Mouse (Mus musculus) hindbrain, embryonic 11.5 days (tissue): ENCODE measurements around the gene Tnfsf12. TPM values are rescaled to one million over a fixed set of nuclear protein-coding genes. Genes with fewer than 3 reads are reported as not detected.

Source experiments
- ATAC-seq: fragments of 200-750 bp; cut with Nextera tagmentation; 2 replicates; pipeline ENCODE4 v1.8.0; 2017; ENCODE audit warnings: mild to moderate bottlenecking, moderate TSS enrichment, moderate library complexity; ENCODE audit not compliant: low FRiP score
- DNase-seq: peaks from one replicate; pipeline ENCODE4 v3.0.0-alpha.2; 2015; ENCODE audit warnings: low spot score
- H3K27ac ChIP-seq: fragments of 300-500 bp; sonication (generic); 2 replicates; pipeline ENCODE4 v1.5.1; 2014; ENCODE audit warnings: mild to moderate bottlenecking, low read depth, low read length
- H3K27me3 ChIP-seq: fragments of 300-500 bp; sonication (generic); 2 replicates; pipeline ENCODE4 v1.6.1; 2014; ENCODE audit warnings: mild to moderate bottlenecking, low read length, moderate library complexity, mixed read lengths; ENCODE audit not compliant: control insufficient read depth, insufficient read depth
- H3K36me3 ChIP-seq: fragments of 300-500 bp; sonication (generic); 2 replicates; pipeline ENCODE4 v1.6.1; 2014; ENCODE audit warnings: mild to moderate bottlenecking, low read length, moderate library complexity, mixed read lengths; ENCODE audit not compliant: control insufficient read depth, insufficient read depth
- H3K4me1 ChIP-seq: fragments of 300-500 bp; sonication (generic); replicated peaks from 2 replicates; pipeline ENCODE4 v1.6.1; 2014; ENCODE audit warnings: low read length, mixed read lengths; ENCODE audit not compliant: control insufficient read depth, insufficient read depth
- H3K4me2 ChIP-seq: fragments of 300-500 bp; sonication (generic); replicated peaks from 2 replicates; pipeline ENCODE4 v1.6.1; 2014; ENCODE audit warnings: mild to moderate bottlenecking, low read depth, low read length
- H3K4me3 ChIP-seq: fragments of 300-500 bp; sonication (generic); 2 replicates; pipeline ENCODE4 v1.5.1; 2014; ENCODE audit warnings: low read depth, low read length
- H3K9ac ChIP-seq: fragments of 300-500 bp; sonication (generic); 2 replicates; pipeline ENCODE4 v1.6.1; 2014; ENCODE audit warnings: low read depth, low read length
- H3K9me3 ChIP-seq: fragments of 300-500 bp; sonication (generic); 2 replicates; pipeline ENCODE4 v1.6.1; 2016; ENCODE audit warnings: low read length; ENCODE audit not compliant: control insufficient read depth
- WGBS: fragments of 180-500 bp; shearing (Covaris S2); extraction: QIAGEN DNeasy Blood & Tissue Kit; methylation state at CpG from one replicate; pipeline ENCODE4 v1.1.7; 2014; 5-methylcytosine and 5-hydroxymethylcytosine counted together
- polyA plus RNA-seq: library from polyadenylated mRNA; unstranded; fragments of >200 nt; fragmentation: Nextera tagmentation; extraction: Ambion mirVana; gene quantifications from 2 replicates; pipeline ENCODE4 v1.2.1, GENCODE M21; 2014

Gene Tnfsf12
- polyA plus RNA-seq, 1 experiment from 2014 or later = 4.0 TPM

DNA sequence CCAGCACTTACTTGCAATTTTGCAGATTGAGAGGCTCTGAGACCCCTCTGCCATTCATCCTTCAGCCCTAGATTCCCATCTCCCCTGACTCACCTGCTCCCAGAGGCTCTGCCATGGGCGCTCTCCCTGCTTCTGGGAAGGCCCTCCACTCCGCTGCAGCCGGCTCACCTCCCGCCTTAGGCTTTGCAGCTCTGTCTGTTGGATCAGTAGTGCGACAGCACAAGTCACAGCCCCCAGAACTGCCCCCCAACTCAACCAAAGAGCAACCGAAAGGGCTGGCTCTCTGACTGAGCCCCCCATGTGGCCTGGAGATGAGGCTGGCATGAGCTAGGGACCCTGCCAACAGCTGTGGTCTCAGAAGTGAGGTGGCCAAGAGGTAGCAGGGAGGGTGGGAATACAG is 10.7 kb downstream of the Tnfsf12 start:
- Histone ChIP-seq H3K36me3 (no peaks in the 10 kb centered on the region), H3K27ac (no peak overlapping the region), H3K9ac (no peak overlapping the region), H3K27me3 (no peaks in the 10 kb centered on the region), H3K4me2 (no peak overlapping the region), H3K4me3 (no peak overlapping the region), H3K9me3 (no peaks in the 10 kb centered on the region), H3K4me1 (peaks cover 5% of the 10 kb centered on the region; the same call in 1 of the 2 replicates)
- WGBS = 78% methylated on average over 6 of the region's 6 CpGs
- DNase-seq (no peak), ATAC-seq (no peak)

DNA sequence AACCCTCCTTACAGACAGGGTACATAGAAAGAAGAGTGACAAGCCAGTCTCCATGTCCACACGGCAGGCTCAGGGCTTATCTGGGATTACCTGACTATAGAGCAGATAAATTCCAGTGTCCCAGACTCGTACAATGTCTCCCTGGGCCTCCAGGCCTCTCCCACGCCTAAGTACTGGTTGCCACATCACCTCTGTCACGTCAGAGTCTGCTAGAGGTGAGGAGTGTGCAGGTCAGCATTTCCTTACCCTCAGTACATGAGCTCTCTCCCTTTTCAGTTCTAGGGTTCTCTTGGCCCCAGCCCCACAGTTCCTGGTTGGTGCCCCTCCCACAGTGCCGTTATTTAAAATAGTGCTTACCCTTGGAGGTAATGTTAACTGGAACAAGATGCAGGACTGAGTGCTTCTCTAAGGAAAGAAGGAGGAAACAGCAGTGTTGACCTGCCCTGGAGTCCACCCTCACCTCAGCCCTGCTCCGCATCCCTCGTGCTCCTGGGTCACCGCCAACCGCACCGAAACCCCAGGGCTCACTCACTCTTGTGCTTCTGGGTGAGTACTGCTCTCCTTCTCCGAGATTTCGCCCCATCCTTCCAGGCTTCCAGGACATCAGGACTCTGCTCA is 11.4 kb downstream of the Tnfsf12 start:
- H3K4me1 ChIP-seq = peaks cover 5% of the 10 kb centered on the region; the same call in 1 of the 2 replicates
- 89% methylated on average over 12 of the region's 12 CpGs for WGBS
- H3K9ac ChIP-seq = no peak overlapping the region; the same call in 1 of the 2 replicates
- DNase-seq = no peak
- H3K27me3 ChIP-seq = no peaks in the 10 kb centered on the region
- H3K27ac ChIP-seq = no peak overlapping the region
- no peaks in the 10 kb centered on the region for H3K9me3 ChIP-seq
- H3K36me3 ChIP-seq = no peaks in the 10 kb centered on the region
- no peak overlapping the region for H3K4me3 ChIP-seq
- ATAC-seq = no peak
- no peak overlapping the region for H3K4me2 ChIP-seq

DNA sequence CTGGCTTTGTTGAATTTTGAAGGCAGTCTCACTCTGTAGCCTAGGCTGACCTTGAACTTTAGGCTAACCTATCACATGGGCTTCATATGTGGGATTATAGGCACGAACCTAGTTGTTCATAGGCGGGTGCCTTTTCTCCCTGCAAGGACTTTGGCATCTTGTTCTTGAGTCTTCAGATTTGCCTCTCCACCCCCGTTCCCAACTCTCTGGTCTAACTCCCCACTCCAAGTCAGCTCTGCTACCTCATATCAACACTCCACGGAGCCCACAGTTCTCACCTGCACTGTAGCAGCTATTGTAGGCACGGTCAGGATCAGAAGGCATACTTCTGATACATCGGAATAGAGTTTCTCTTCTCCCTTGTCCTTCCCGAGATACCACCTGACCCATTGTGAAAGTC is 12.1 kb downstream of the Tnfsf12 start:
- H3K4me1 ChIP-seq = peaks cover 5% of the 10 kb centered on the region; the same call in 1 of the 2 replicates
- WGBS = 79% methylated on average over 7 of the region's 7 CpGs
- H3K4me2 ChIP-seq = no peak overlapping the region
- no peaks in the 10 kb centered on the region for H3K9me3 ChIP-seq
- H3K36me3 ChIP-seq = no peaks in the 10 kb centered on the region
- no peak overlapping the region for H3K4me3 ChIP-seq
- DNase-seq (no peak), ATAC-seq (no peak)
- no peak overlapping the region; the same call in 1 of the 2 replicates for H3K9ac ChIP-seq
- no peak overlapping the region for H3K27ac ChIP-seq
- H3K27me3 ChIP-seq = no peaks in the 10 kb centered on the region

DNA sequence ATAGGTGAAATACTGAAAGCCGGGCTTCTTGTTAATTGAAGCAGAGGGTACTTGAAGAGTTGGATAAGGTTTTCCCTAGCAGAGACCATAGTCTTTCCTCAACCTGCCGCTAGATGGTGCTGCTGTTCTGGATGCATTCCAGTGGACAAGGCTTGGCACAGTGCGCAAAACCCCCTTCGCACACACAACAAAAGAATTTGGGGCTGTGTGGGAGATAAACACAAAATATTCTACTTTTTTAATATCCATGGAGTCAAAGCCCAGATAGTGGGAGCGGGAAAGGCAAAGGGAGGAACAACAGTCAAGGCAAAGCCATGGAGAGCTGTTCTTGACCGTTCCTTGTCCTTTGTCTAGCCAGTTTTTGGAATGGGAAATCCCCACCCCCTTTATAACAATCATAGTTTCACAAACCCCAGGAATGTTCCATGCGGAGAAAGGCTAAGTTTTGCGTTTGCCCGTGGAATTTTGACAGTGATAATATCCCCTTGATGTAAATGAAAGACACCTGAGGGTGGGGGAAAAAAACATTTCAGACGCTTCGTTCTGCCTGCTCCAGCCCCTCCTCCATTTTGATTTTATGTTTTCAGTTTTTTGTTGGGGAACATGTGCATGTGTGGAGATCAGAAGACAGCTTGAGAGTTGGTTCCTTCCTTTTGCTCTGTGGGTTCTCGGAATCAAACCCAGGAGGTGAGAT is 12.7 kb downstream of the Tnfsf12 start:
- 24% methylated on average over 12 of the region's 12 CpGs for WGBS

DNA sequence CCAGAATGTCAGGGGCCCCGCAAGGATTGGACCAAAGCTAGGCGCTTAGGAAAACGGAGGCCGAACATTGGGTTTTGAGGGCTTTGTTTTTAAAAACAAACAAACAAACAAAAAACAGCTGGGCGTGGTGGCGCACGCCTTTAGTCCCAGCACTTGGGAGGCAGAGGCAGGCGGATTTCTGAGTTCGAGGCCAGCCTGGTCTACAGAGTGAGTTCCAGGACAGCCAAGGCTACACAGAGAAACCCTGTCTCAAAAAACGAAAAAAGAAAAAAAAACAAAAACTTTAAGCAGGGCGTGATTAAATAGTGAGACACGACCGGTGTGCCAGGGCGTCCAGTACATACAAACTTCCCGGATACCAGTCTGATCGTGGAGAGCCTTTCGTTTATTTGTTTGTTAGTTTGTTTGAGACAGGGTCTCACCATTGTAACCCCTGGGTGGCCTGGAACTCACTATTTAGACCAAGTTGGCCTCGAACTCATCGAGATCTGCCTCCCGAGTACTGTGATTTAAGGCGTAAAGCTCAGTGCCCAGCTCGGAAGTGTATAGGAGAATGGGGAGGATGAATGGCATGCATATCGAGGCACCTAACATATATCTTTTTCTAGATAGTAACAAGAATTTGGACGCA is 13.3 kb downstream of the Tnfsf12 start:
- DNase-seq = no peak
- Histone ChIP-seq H3K4me3 (peak overlapping the region; percentile 73), H3K36me3 (no peaks in the 10 kb centered on the region), H3K27me3 (no peaks in the 10 kb centered on the region), H3K4me1 (peaks cover 5% of the 10 kb centered on the region; the same call in 1 of the 2 replicates), H3K27ac (peak overlapping the region; percentile 83), H3K4me2 (peak overlapping the region; percentile 74), H3K9me3 (no peaks in the 10 kb centered on the region), H3K9ac (peak overlapping the region; percentile 82)
- peak; percentile 42; the same call in 1 of the 2 replicates for ATAC-seq
- WGBS = 27% methylated on average over 24 of the region's 24 CpGs

More for the DNA sequence above, 12.7 kb downstream of the Tnfsf12 start:
- ATAC-seq (peak; percentile 34; the same call in 1 of the 2 replicates), DNase-seq (peak; percentile 95)
- Histone ChIP-seq H3K27ac (no peak overlapping the region), H3K4me3 (0 out of 2 replicates have a peak overlapping the region, but pooled peaks have one; percentile 73), H3K4me1 (peaks cover 5% of the 10 kb centered on the region; the same call in 1 of the 2 replicates), H3K9me3 (no peaks in the 10 kb centered on the region), H3K9ac (no peak overlapping the region; the same call in 1 of the 2 replicates), H3K36me3 (no peaks in the 10 kb centered on the region), H3K4me2 (no peak overlapping the region), H3K27me3 (no peaks in the 10 kb centered on the region)

DNA sequence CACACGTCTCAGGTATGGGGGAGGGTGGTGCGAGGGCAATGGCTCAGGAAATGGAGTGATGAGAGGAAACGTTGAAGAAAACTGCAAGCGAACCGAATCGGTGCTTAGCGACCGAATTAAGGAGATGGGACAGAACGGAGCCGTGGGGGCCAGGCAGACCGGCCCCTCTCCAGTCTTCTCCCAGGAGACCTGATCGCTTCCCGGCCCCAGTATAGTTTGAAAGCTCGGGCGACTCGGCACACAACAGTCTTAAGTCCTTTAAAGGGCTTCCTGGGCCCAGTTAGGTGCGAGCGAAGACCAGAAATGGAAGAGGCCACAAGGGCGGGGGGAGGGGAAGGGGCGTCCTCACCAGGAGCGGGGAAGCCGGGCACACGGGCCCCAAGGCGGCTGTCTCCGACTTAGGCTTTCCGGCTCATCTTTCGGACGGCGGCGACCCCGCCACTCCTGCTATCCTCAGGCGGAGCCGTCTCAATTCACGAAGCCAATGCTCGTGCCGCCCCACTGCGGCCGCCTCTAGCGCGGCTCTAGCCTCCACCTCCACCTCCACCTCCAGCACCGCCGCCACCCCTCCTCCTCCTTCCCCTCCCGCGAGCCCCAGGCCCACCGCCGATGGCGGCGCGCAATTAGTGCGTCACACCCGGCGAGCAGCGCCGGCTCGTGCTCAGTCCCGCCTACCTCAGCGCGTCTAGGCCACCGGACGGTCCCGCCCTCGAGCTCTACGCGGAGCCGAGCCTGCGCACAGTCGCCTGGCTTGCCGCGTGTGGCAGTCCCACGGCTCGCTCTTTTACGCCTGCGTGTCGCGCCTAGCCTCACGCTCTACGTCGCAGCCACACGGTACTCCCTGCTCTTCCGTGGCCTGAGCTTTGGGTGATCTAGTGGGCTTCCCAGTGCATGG is 14.1 kb downstream of the Tnfsf12 start, which contains the start of gene Senp3:
TSS of gene Senp3 (minus strand) at position 771 of the 895 bp plus-strand sequence.
- peak within 1 kb of the TSS; percentile 90 for H3K4me2 ChIP-seq
- peak within 1 kb of the TSS; percentile 83 for H3K27ac ChIP-seq
- no peaks in the 10 kb centered on the region for H3K27me3 ChIP-seq
- H3K4me1 ChIP-seq = peaks cover 5% of the 10 kb centered on the region; the same call in 1 of the 2 replicates
- peak within 1 kb of the TSS; percentile 82 for H3K9ac ChIP-seq
- peak; percentile 97 for DNase-seq
- H3K36me3 ChIP-seq = peaks cover 2% of the 10 kb centered on the region; the same call in 1 of the 2 replicates
- peak within 1 kb of the TSS; percentile 73 for H3K4me3 ChIP-seq
- under 1% methylated on average over 70 of the region's 80 CpGs for WGBS
- H3K9me3 ChIP-seq = no peaks in the 10 kb centered on the region
- ATAC-seq = peak; percentile 95

DNA sequence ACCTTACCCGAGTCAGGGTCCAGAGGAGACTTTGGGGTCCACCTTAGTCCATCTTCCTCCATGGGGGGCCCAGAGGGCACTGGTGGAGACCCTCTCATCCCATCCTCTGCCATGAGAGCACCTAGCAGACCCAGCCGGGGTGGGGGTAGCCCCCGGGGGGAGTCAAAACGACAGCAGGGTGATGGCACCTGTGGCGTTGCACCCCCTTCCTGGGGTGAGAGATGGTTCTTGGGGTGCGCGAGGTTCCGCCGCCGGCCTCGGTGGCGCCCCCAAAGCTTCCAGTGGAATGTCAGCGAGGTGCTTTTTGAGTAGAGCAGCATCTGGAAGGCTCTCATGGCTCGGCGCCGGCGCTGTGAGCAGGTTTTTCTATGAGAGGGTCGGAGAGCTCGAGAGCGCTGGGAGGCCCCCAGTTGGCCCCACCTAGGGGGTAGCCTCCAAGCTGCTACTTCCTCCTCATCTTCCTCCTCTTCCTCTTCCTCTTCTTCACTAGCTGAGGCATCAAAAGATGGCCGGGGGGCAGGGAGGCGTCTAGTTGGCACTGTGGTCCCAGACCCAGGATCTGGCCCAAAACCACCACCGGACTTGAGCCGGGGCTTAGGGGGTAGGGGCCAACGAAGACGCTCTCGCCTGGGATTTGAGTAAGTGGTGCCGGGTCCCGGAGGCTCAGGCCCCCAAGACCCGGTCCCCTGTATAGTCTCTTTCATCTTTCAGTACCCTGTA is 15.4 kb downstream of the Tnfsf12 start:
- peak overlapping the region; percentile 90; the same call in 1 of the 2 replicates for H3K4me2 ChIP-seq
- ATAC-seq = no peak
- H3K36me3 ChIP-seq = peaks cover 7% of the 10 kb centered on the region; the same call in 1 of the 2 replicates
- no peak overlapping the region for H3K4me3 ChIP-seq
- DNase-seq = no peak
- no peaks in the 10 kb centered on the region for H3K27me3 ChIP-seq
- WGBS = 92% methylated on average over 30 of the region's 30 CpGs
- H3K4me1 ChIP-seq = peaks cover 5% of the 10 kb centered on the region; the same call in 1 of the 2 replicates
- no peaks in the 10 kb centered on the region for H3K9me3 ChIP-seq
- H3K27ac ChIP-seq = no peak overlapping the region
- no peak overlapping the region for H3K9ac ChIP-seq
